Mouse (Mus musculus) megakaryocyte, embryonic 14.5 days (primary cell): ENCODE results near the gene Trim65. TPM values are rescaled to one million over a fixed set of nuclear protein-coding genes. Genes with fewer than 3 reads are reported as not detected.
A peak's percentile ranks its signal among the peaks of the same experiment; 100 is the strongest.

Source experiments
- H3K27me3 ChIP-seq: replicated peaks from 2 replicates; pipeline ENCODE3; 2012; ENCODE audit warnings: inconsistent platforms
- H3K36me3 ChIP-seq: replicated peaks from 2 replicates; pipeline ENCODE3; 2012; ENCODE audit warnings: low read length, inconsistent platforms, mixed read lengths
- H3K4me1 ChIP-seq: 2 replicates; pipeline ENCODE4 v1.6.1; 2012; ENCODE audit warnings: inconsistent platforms
- H3K4me3 ChIP-seq: replicated peaks from 2 replicates; pipeline ENCODE3; 2012; ENCODE audit warnings: moderate library complexity, mild to moderate bottlenecking, inconsistent platforms
- H3K9me3 ChIP-seq: 2 replicates; pipeline ENCODE4 v1.6.1; 2012; ENCODE audit warnings: inconsistent platforms
- FLI1 ChIP-seq: IDR thresholded peaks from 2 replicates; pipeline ENCODE4 v1.6.1; 2012; ENCODE audit warnings: low read length, inconsistent platforms, mixed read lengths
- GATA1 ChIP-seq: IDR thresholded peaks from 3 replicates; pipeline ENCODE4 v1.6.1; 2012; ENCODE audit warnings: mixed read lengths, low read length, inconsistent platforms, borderline replicate concordance
- polyA plus RNA-seq: library from polyadenylated mRNA; stranded (reverse); fragments of >175 nt; gene quantifications from 2 replicates; pipeline ENCODE4 v1.2.3, GENCODE M21; 2012; ENCODE audit warnings: low replicate concordance; ENCODE audit not compliant: insufficient read depth

The Trim65 gene
- polyA plus RNA-seq, result 3.0 and 9.5 TPM in 2 replicates

GRCm38 (mm10) chr11:116130488-116131205 is at the start of gene Trim65:
Gene Trim65, minus strand, starts transcription at chr11:116131128.
- H3K27me3 ChIP-seq, result no peaks in the 10 kb centered on the region
- H3K4me1 ChIP-seq, result peaks cover 85% of the 10 kb centered on the region
- peaks cover 7% of the 10 kb centered on the region for H3K9me3 ChIP-seq
- H3K36me3 ChIP-seq, result peaks cover 80% of the 10 kb centered on the region
- TF ChIP-seq GATA1 (no peak), FLI1 (no peak)
- H3K4me3 ChIP-seq, result peak within 1 kb of the TSS; percentile 98

GRCm38 (mm10) chr11:116178411-116179121 is 47.6 kb upstream of the Trim65 start:
- Histone ChIP-seq H3K27me3 (no peaks in the 10 kb centered on the region), H3K4me3 (no peak overlapping the region), H3K36me3 (peaks cover 93% of the 10 kb centered on the region), H3K9me3 (no peaks in the 10 kb centered on the region), H3K4me1 (peaks cover 20% of the 10 kb centered on the region)
- no peak for TF ChIP-seq GATA1
- TF ChIP-seq FLI1, result no peak

GRCm38 (mm10) chr11:116176010-116176409 is 45.1 kb upstream of the Trim65 start:
- TF ChIP-seq GATA1 (no peak), FLI1 (no peak)
- Histone ChIP-seq H3K9me3 (no peaks in the 10 kb centered on the region), H3K36me3 (peaks cover 96% of the 10 kb centered on the region), H3K4me1 (peaks cover 12% of the 10 kb centered on the region), H3K4me3 (no peak overlapping the region), H3K27me3 (no peaks in the 10 kb centered on the region)

GRCm38 (mm10) chr11:116174775-116175448 is 44.0 kb upstream of the Trim65 start:
- Histone ChIP-seq H3K36me3 (peaks cover 90% of the 10 kb centered on the region), H3K9me3 (no peaks in the 10 kb centered on the region), H3K4me3 (no peak overlapping the region), H3K27me3 (no peaks in the 10 kb centered on the region), H3K4me1 (peaks cover 12% of the 10 kb centered on the region)
- TF ChIP-seq FLI1 (no peak), GATA1 (no peak)

- Histone ChIP-seq H3K9me3 (no peaks in the 10 kb centered on the region), H3K27me3 (no peaks in the 10 kb centered on the region), H3K36me3 (peaks cover 63% of the 10 kb centered on the region), H3K4me1 (peaks cover 30% of the 10 kb centered on the region), H3K4me3 (no peak overlapping the region)
- TF ChIP-seq GATA1 (no peak), FLI1 (no peak)
Observed at GRCm38 (mm10) chr11:116171959-116172358, 41.0 kb upstream of the Trim65 start.

- Histone ChIP-seq H3K9me3 (no peaks in the 10 kb centered on the region), H3K4me3 (no peak overlapping the region), H3K27me3 (no peaks in the 10 kb centered on the region), H3K36me3 (peaks cover 60% of the 10 kb centered on the region), H3K4me1 (peaks cover 44% of the 10 kb centered on the region)
- TF ChIP-seq GATA1, result no peak
- TF ChIP-seq FLI1, result no peak
Observed at GRCm38 (mm10) chr11:116170003-116170800, 39.3 kb upstream of the Trim65 start.

- H3K9me3 ChIP-seq, result no peaks in the 10 kb centered on the region
- peaks cover 48% of the 10 kb centered on the region for H3K4me1 ChIP-seq
- H3K27me3 ChIP-seq, result no peaks in the 10 kb centered on the region
- peaks cover 60% of the 10 kb centered on the region for H3K36me3 ChIP-seq
- no peak overlapping the region for H3K4me3 ChIP-seq
- TF ChIP-seq FLI1, result no peak
- TF ChIP-seq GATA1, result no peak
Observed at GRCm38 (mm10) chr11:116169214-116169613, 38.3 kb upstream of the Trim65 start.

GRCm38 (mm10) chr11:116167884-116168439 is 37.0 kb upstream of the Trim65 start, which contains the start of gene Fbf1:
Gene Fbf1, minus strand, starts transcription at chr11:116168166.
- no peak for TF ChIP-seq FLI1
- TF ChIP-seq GATA1, result no peak
- Histone ChIP-seq H3K4me1 (peaks cover 60% of the 10 kb centered on the region), H3K4me3 (peak within 1 kb of the TSS; percentile 95), H3K36me3 (peaks cover 60% of the 10 kb centered on the region), H3K27me3 (no peaks in the 10 kb centered on the region), H3K9me3 (no peaks in the 10 kb centered on the region)

- peaks cover 68% of the 10 kb centered on the region for H3K4me1 ChIP-seq
- H3K4me3 ChIP-seq, result peak overlapping the region; percentile 95
- no peak for TF ChIP-seq FLI1
- peaks cover 59% of the 10 kb centered on the region for H3K36me3 ChIP-seq
- no peaks in the 10 kb centered on the region for H3K27me3 ChIP-seq
- H3K9me3 ChIP-seq, result no peaks in the 10 kb centered on the region
Observed at GRCm38 (mm10) chr11:116167232-116167631, 36.3 kb upstream of the Trim65 start.
